Mouse (Mus musculus) left cerebral cortex, adult 2 months (tissue): ENCODE measurements around the gene Tomm40. TPM values are rescaled to one million over a fixed set of nuclear protein-coding genes. Genes with fewer than 3 reads are reported as not detected.

ENCODE experiments used
- DNase-seq, 2 experiments: peaks; one replicate each; pipeline ENCODE4 v3.0.0; 2021 to 2022; ENCODE audit warnings: low spot score in 2 of 2, mixed read lengths in 1 of 2; ENCODE audit errors: extremely low spot score in 1 of 2
- H3K27ac ChIP-seq: fragments of 200-600 bp; 2 replicates; pipeline ENCODE4 v1.8.1; 2022
- H3K4me3 ChIP-seq: fragments of 200-600 bp; 2 replicates; pipeline ENCODE4 v1.8.1; 2022
- CTCF ChIP-seq: fragments of 200-600 bp; IDR thresholded peaks from 2 replicates; pipeline ENCODE4 v1.8.1; 2022; ENCODE audit warnings: antibody characterized with exemption, mild to moderate bottlenecking, moderate library complexity
- intact Hi-C: fragments of 180-260 bp; cut with DNase I; formaldehyde crosslinking; loops from one replicate; pipeline ENCODE4 v1.15.1; 2025
- total RNA-seq, 2 experiments: library from RNA; stranded (reverse); gene quantifications; 2 replicates each; pipeline ENCODE4 v1.2.3; 2021

Gene Tomm40
- total RNA-seq, 2 experiments from 2014 or later, result 117 TPM

- no peak overlapping the region for H3K27ac ChIP-seq
- DNase-seq, result no peak
- TF ChIP-seq CTCF, result no peak
- intact Hi-C loops, result no loop called here
- H3K4me3 ChIP-seq, result no peak overlapping the region
Observed at GRCm38 (mm10) chr7:19678901-19679300, 36.3 kb downstream of the Tomm40 start.

GRCm38 (mm10) chr7:19677872-19678271, 37.4 kb downstream of the Tomm40 start, which contains the start of gene Apoc2:
TSS of gene Apoc2 (minus strand) at chr7:19677941.
- TF ChIP-seq CTCF, result no peak
- no peak within 1 kb of the TSS for H3K27ac ChIP-seq
- intact Hi-C loops, result no loop called here
- no peak within 1 kb of the TSS for H3K4me3 ChIP-seq
- DNase-seq, result no peak

- no peak for DNase-seq
- Histone ChIP-seq H3K4me3 (no peak overlapping the region), H3K27ac (no peak overlapping the region)
- no peak for TF ChIP-seq CTCF
- intact Hi-C loops, result no loop called here
Observed at GRCm38 (mm10) chr7:19676662-19677061, 38.6 kb downstream of the Tomm40 start.

GRCm38 (mm10) chr7:19675824-19676223, 39.4 kb downstream of the Tomm40 start:
- Histone ChIP-seq H3K27ac (no peak overlapping the region), H3K4me3 (no peak overlapping the region)
- intact Hi-C loops, result no loop called here
- TF ChIP-seq CTCF, result no peak
- DNase-seq, result no peak

GRCm38 (mm10) chr7:19673083-19673699, 42.0 kb downstream of the Tomm40 start:
- intact Hi-C loops, result no loop called here
- H3K27ac ChIP-seq, result no peak overlapping the region
- no peak overlapping the region for H3K4me3 ChIP-seq
- DNase-seq, result no peak
- TF ChIP-seq CTCF, result no peak

GRCm38 (mm10) chr7:19671511-19671910, 43.7 kb downstream of the Tomm40 start:
- no peak overlapping the region for H3K4me3 ChIP-seq
- no peak for DNase-seq
- intact Hi-C loops, result no loop called here

GRCm38 (mm10) chr7:19668947-19669721, 46.1 kb downstream of the Tomm40 start:
- peak overlapping the region; percentile 76 for H3K27ac ChIP-seq
- intact Hi-C loops, result loop anchor here (1.0 to 5.0 kb wide), 3 partner anchors 32 to 123 kb away; no protein-coding TSS in a partner anchor
- DNase-seq, result peak; percentile 89 to 91
- peak; percentile 95 for TF ChIP-seq CTCF
- H3K4me3 ChIP-seq, result no peak overlapping the region

More at GRCm38 (mm10) chr7:19671511-19671910, 43.7 kb downstream of the Tomm40 start:
- no peak for TF ChIP-seq CTCF
- H3K27ac ChIP-seq, result no peak overlapping the region

GRCm38 (mm10) chr7:19667434-19667833, 47.8 kb downstream of the Tomm40 start:
- Histone ChIP-seq H3K27ac (no peak overlapping the region), H3K4me3 (no peak overlapping the region)
- no peak for TF ChIP-seq CTCF
- intact Hi-C loops, result loop anchor here (5.0 kb wide), 1 partner anchor 125 kb away; no protein-coding TSS in a partner anchor
- no peak for DNase-seq

GRCm38 (mm10) chr7:19666750-19667149, 48.5 kb downstream of the Tomm40 start:
- intact Hi-C loops, result loop anchor here (5.0 kb wide), 1 partner anchor 126 kb away; no protein-coding TSS in a partner anchor
- H3K27ac ChIP-seq, result no peak overlapping the region
- TF ChIP-seq CTCF, result no peak; the same call in none of the 2 replicates
- DNase-seq, result no peak
- no peak overlapping the region for H3K4me3 ChIP-seq

GRCm38 (mm10) chr7:19664955-19665841, 50.0 kb downstream of the Tomm40 start, which contains the start of gene Clptm1:
TSS of gene Clptm1 (minus strand) at chr7:19665033.
- peak; percentile 97 to 98 for DNase-seq
- TF ChIP-seq CTCF, result peak; percentile 28
- intact Hi-C loops, result loop anchor here (5.0 kb wide), 1 partner anchor 127 kb away; no protein-coding TSS in a partner anchor

GRCm38 (mm10) chr7:19664455-19664954, 50.7 kb downstream of the Tomm40 start:
- no peak; the same call in 1 of the 2 replicates for TF ChIP-seq CTCF
- DNase-seq, result no peak
- intact Hi-C loops, result no loop called here

More at GRCm38 (mm10) chr7:19664955-19665841, 50.0 kb downstream of the Tomm40 start, which contains the start of gene Clptm1:
- Histone ChIP-seq H3K27ac (peak within 1 kb of the TSS; percentile 93), H3K4me3 (peak within 1 kb of the TSS; percentile 99)

More at GRCm38 (mm10) chr7:19664455-19664954, 50.7 kb downstream of the Tomm40 start:
- Histone ChIP-seq H3K4me3 (peak overlapping the region; percentile 99), H3K27ac (peak overlapping the region; percentile 93)
